Mouse (Mus musculus): ENCODE results near the gene Mrpl32. TPM values are rescaled to one million over a fixed set of nuclear protein-coding genes. Genes with fewer than 3 reads are reported as not detected.
A peak's percentile ranks its signal among the peaks of the same experiment; 100 is the strongest.

The Mrpl32 gene
- total and polyA plus RNA-seq, 2 experiments from 2014 or later: 17.9 to 141 TPM

- DNase-seq (ENCODE audit: low spot score): no peak
- H3K9ac ChIP-seq (replicated peaks; ENCODE audit: low read depth, low read length): peak overlapping the region; percentile 94
- no peaks in the 10 kb centered on the region for H3K9me3 ChIP-seq (replicated peaks; ENCODE audit: control insufficient read depth, low read length)
- peak overlapping the region; percentile 79 for H3K27ac ChIP-seq (ENCODE audit: low read depth)
- 0% methylated on average over 9 of the region's 9 CpGs for WGBS
- H3K36me3 ChIP-seq (replicated peaks; ENCODE audit: control insufficient read depth, insufficient read depth, low read length): peaks cover 26% of the 10 kb centered on the region
- peak overlapping the region; percentile 78 for H3K4me2 ChIP-seq (ENCODE audit: low read depth, low read length)
- TF ChIP-seq CTCF (IDR thresholded peaks at IDR 0.05; ENCODE audit: low read depth) (no peak), EP300 (IDR thresholded peaks at IDR 0.05; ENCODE audit: low read depth) (no peak)
- H3K4me3 ChIP-seq (ENCODE audit: low read depth, low read length): peak overlapping the region; percentile 96
- ATAC-seq (ENCODE audit: insufficient read depth, low read depth): no peak
- no peaks in the 10 kb centered on the region for H3K27me3 ChIP-seq (ENCODE audit: control insufficient read depth, insufficient read depth, low read length)
- peaks cover 4% of the 10 kb centered on the region; the same call in 1 of the 2 replicates for H3K4me1 ChIP-seq (ENCODE audit: control insufficient read depth, insufficient read depth)
Measured at GRCm38 (mm10) chr13:14613553-14613952, 588 bp upstream of the Mrpl32 start.

GRCm38 (mm10) chr13:14612463-14612862 lies 502 bp downstream of the Mrpl32 start:
- Histone ChIP-seq H3K27me3 (ENCODE audit: control insufficient read depth, insufficient read depth, low read length) (no peaks in the 10 kb centered on the region), H3K9me3 (replicated peaks; ENCODE audit: control insufficient read depth, low read length) (no peaks in the 10 kb centered on the region), H3K27ac (ENCODE audit: low read depth) (peak overlapping the region; percentile 83), H3K4me2 (ENCODE audit: low read depth, low read length) (peak overlapping the region; percentile 59), H3K36me3 (replicated peaks; ENCODE audit: control insufficient read depth, insufficient read depth, low read length) (peaks cover 18% of the 10 kb centered on the region), H3K9ac (replicated peaks; ENCODE audit: low read depth, low read length) (peak overlapping the region; percentile 82), H3K4me1 (ENCODE audit: control insufficient read depth, insufficient read depth) (peaks cover 4% of the 10 kb centered on the region; the same call in 1 of the 2 replicates), H3K4me3 (ENCODE audit: low read depth, low read length) (peak overlapping the region; percentile 96)
- ATAC-seq (ENCODE audit: insufficient read depth, low read depth): peak; percentile 30
- no peak for TF ChIP-seq EP300 (IDR thresholded peaks at IDR 0.05; ENCODE audit: low read depth)
- TF ChIP-seq CTCF (IDR thresholded peaks at IDR 0.05; ENCODE audit: low read depth): no peak
- 7% methylated on average over 10 of the region's 10 CpGs for WGBS
- DNase-seq (ENCODE audit: low spot score): no peak

- ATAC-seq (ENCODE audit: insufficient read depth, low read depth): no peak
- Histone ChIP-seq H3K4me2 (ENCODE audit: low read depth, low read length) (no peak overlapping the region), H3K36me3 (replicated peaks; ENCODE audit: control insufficient read depth, insufficient read depth, low read length) (peaks cover 11% of the 10 kb centered on the region), H3K9ac (replicated peaks; ENCODE audit: low read depth, low read length) (no peak overlapping the region), H3K4me1 (ENCODE audit: control insufficient read depth, insufficient read depth) (peaks cover 4% of the 10 kb centered on the region; the same call in 1 of the 2 replicates), H3K9me3 (replicated peaks; ENCODE audit: control insufficient read depth, low read length) (no peaks in the 10 kb centered on the region), H3K27ac (ENCODE audit: low read depth) (no peak overlapping the region), H3K27me3 (ENCODE audit: control insufficient read depth, insufficient read depth, low read length) (no peaks in the 10 kb centered on the region), H3K4me3 (ENCODE audit: low read depth, low read length) (no peak overlapping the region)
- DNase-seq (ENCODE audit: low spot score): no peak
- no peak for TF ChIP-seq CTCF (IDR thresholded peaks at IDR 0.05; ENCODE audit: low read depth)
- TF ChIP-seq EP300 (IDR thresholded peaks at IDR 0.05; ENCODE audit: low read depth): no peak
Measured at GRCm38 (mm10) chr13:14607616-14608015, 5.3 kb downstream of the Mrpl32 start.

- ATAC-seq (ENCODE audit: insufficient read depth, low read depth) (no peak), DNase-seq (ENCODE audit: low spot score) (no peak)
- 84% methylated on average over 2 of the region's 2 CpGs for WGBS
- Histone ChIP-seq H3K4me2 (ENCODE audit: low read depth, low read length) (no peak overlapping the region), H3K4me1 (ENCODE audit: control insufficient read depth, insufficient read depth) (no peaks in the 10 kb centered on the region), H3K4me3 (ENCODE audit: low read depth, low read length) (no peak overlapping the region), H3K9ac (replicated peaks; ENCODE audit: low read depth, low read length) (no peak overlapping the region), H3K9me3 (replicated peaks; ENCODE audit: control insufficient read depth, low read length) (no peaks in the 10 kb centered on the region), H3K27ac (ENCODE audit: low read depth) (no peak overlapping the region), H3K36me3 (replicated peaks; ENCODE audit: control insufficient read depth, insufficient read depth, low read length) (no peaks in the 10 kb centered on the region), H3K27me3 (ENCODE audit: control insufficient read depth, insufficient read depth, low read length) (no peaks in the 10 kb centered on the region)
- TF ChIP-seq CTCF (IDR thresholded peaks at IDR 0.05; ENCODE audit: low read depth) (no peak), EP300 (IDR thresholded peaks at IDR 0.05; ENCODE audit: low read depth) (no peak)
Measured at GRCm38 (mm10) chr13:14602744-14603143, 10.2 kb downstream of the Mrpl32 start.

GRCm38 (mm10) chr13:14580392-14580791 lies 32.6 kb downstream of the Mrpl32 start:
- ATAC-seq (ENCODE audit: insufficient read depth, low read depth) (no peak), DNase-seq (ENCODE audit: low spot score) (no peak)
- no peak overlapping the region for H3K27ac ChIP-seq (ENCODE audit: low read depth)
- 0 out of 2 replicates have a peak, but pooled peaks cover 3% of the 10 kb centered on the region for H3K9me3 ChIP-seq (replicated peaks; ENCODE audit: control insufficient read depth, low read length)
- no peaks in the 10 kb centered on the region for H3K4me1 ChIP-seq (ENCODE audit: control insufficient read depth, insufficient read depth)
- H3K36me3 ChIP-seq (replicated peaks; ENCODE audit: control insufficient read depth, insufficient read depth, low read length): no peaks in the 10 kb centered on the region
- TF ChIP-seq CTCF (IDR thresholded peaks at IDR 0.05; ENCODE audit: low read depth): no peak
- no peak overlapping the region for H3K4me3 ChIP-seq (ENCODE audit: low read depth, low read length)
- no peaks in the 10 kb centered on the region for H3K27me3 ChIP-seq (ENCODE audit: control insufficient read depth, insufficient read depth, low read length)
- no peak overlapping the region for H3K4me2 ChIP-seq (ENCODE audit: low read depth, low read length)
- 62% methylated on average over 3 of the region's 3 CpGs for WGBS
- no peak overlapping the region for H3K9ac ChIP-seq (replicated peaks; ENCODE audit: low read depth, low read length)

- Histone ChIP-seq H3K4me3 (ENCODE audit: low read depth, low read length) (no peak overlapping the region), H3K36me3 (replicated peaks; ENCODE audit: control insufficient read depth, insufficient read depth, low read length) (no peaks in the 10 kb centered on the region), H3K9me3 (replicated peaks; ENCODE audit: control insufficient read depth, low read length) (0 out of 2 replicates have a peak, but pooled peaks cover 7% of the 10 kb centered on the region), H3K9ac (replicated peaks; ENCODE audit: low read depth, low read length) (no peak overlapping the region), H3K27ac (ENCODE audit: low read depth) (no peak overlapping the region), H3K4me1 (ENCODE audit: control insufficient read depth, insufficient read depth) (no peaks in the 10 kb centered on the region), H3K4me2 (ENCODE audit: low read depth, low read length) (no peak overlapping the region), H3K27me3 (ENCODE audit: control insufficient read depth, insufficient read depth, low read length) (no peaks in the 10 kb centered on the region)
- no peak for DNase-seq (ENCODE audit: low spot score)
- no peak for ATAC-seq (ENCODE audit: insufficient read depth, low read depth)
- TF ChIP-seq CTCF (IDR thresholded peaks at IDR 0.05; ENCODE audit: low read depth): no peak
- TF ChIP-seq EP300 (IDR thresholded peaks at IDR 0.05; ENCODE audit: low read depth): no peak
Measured at GRCm38 (mm10) chr13:14574128-14574527, 38.8 kb downstream of the Mrpl32 start.
